Mouse (Mus musculus) heart, embryonic 13.5 days (tissue): ENCODE results near the gene Sec61a1. TPM values are rescaled to one million over a fixed set of nuclear protein-coding genes. Genes with fewer than 3 reads are reported as not detected.

Experiments
- ATAC-seq: fragments of 200-750 bp; cut with Nextera tagmentation; 2 replicates; pipeline ENCODE4 v1.8.0; 2017; ENCODE audit warnings: moderate TSS enrichment; ENCODE audit not compliant: insufficient number of reproducible peaks, low FRiP score, low TSS enrichment; ENCODE audit errors: extremely low read depth
- H3K27ac ChIP-seq: fragments of 300-500 bp; sonication (generic); replicated peaks from 2 replicates; pipeline ENCODE4 v1.5.1; 2015; ENCODE audit warnings: moderate library complexity, mild to moderate bottlenecking, inconsistent platforms
- H3K27me3 ChIP-seq: fragments of 300-500 bp; sonication (generic); replicated peaks from 2 replicates; pipeline ENCODE4 v1.6.1; 2015; ENCODE audit warnings: mild to moderate bottlenecking, inconsistent platforms
- H3K36me3 ChIP-seq: fragments of 300-500 bp; sonication (generic); 2 replicates; pipeline ENCODE4 v1.6.1; 2015; ENCODE audit warnings: mild to moderate bottlenecking, inconsistent platforms
- H3K4me1 ChIP-seq: fragments of 300-500 bp; sonication (generic); 2 replicates; pipeline ENCODE4 v1.6.1; 2015; ENCODE audit warnings: inconsistent platforms
- H3K4me2 ChIP-seq: fragments of 300-500 bp; sonication (generic); 2 replicates; pipeline ENCODE4 v1.6.1; 2015; ENCODE audit warnings: inconsistent platforms, mild to moderate bottlenecking, moderate library complexity
- H3K4me3 ChIP-seq: fragments of 300-500 bp; sonication (generic); 2 replicates; pipeline ENCODE4 v1.5.1; 2015; ENCODE audit warnings: moderate library complexity, mild to moderate bottlenecking, inconsistent platforms
- H3K9ac ChIP-seq: fragments of 300-500 bp; sonication (generic); 2 replicates; pipeline ENCODE4 v1.6.1; 2015; ENCODE audit warnings: inconsistent platforms, mild to moderate bottlenecking, moderate library complexity
- H3K9me3 ChIP-seq: fragments of 300-500 bp; sonication (generic); 2 replicates; pipeline ENCODE4 v1.6.1; 2016; ENCODE audit warnings: inconsistent platforms
- WGBS: fragments of 180-500 bp; shearing (Covaris S2); methylation state at CpG from one replicate; pipeline ENCODE4 v1.1.7; 2015; ENCODE audit warnings: mixed read lengths; 5-methylcytosine and 5-hydroxymethylcytosine counted together
- polyA plus RNA-seq: library from polyadenylated mRNA; unstranded; fragments of >200 nt; fragmentation: Nextera tagmentation; extraction: Ambion mirVana; gene quantifications from 2 replicates; pipeline ENCODE4 v1.2.1, GENCODE M21; 2015

Sec61a1 gene
- 176 and 177 TPM in 2 replicates for polyA plus RNA-seq

- peak; percentile 93 for ATAC-seq
- Histone ChIP-seq H3K9ac (peak within 1 kb of the TSS; percentile 99), H3K4me1 (peaks cover 48% of the 10 kb centered on the region), H3K27me3 (no peaks in the 10 kb centered on the region), H3K36me3 (peaks cover 26% of the 10 kb centered on the region), H3K4me3 (peak within 1 kb of the TSS; percentile 96), H3K4me2 (peak within 1 kb of the TSS; percentile 97), H3K27ac (peak within 1 kb of the TSS; percentile 93), H3K9me3 (no peaks in the 10 kb centered on the region)
- WGBS = under 1% methylated on average over 74 of the region's 80 CpGs
Observed at GRCm38 (mm10) chr6:88518404-88519263, at the start of gene Sec61a1. Gene Sec61a1 (minus strand): TSS chr6:88518905.

GRCm38 (mm10) chr6:88566676-88567075 is 48.0 kb upstream of the Sec61a1 start:
- no peaks in the 10 kb centered on the region for H3K36me3 ChIP-seq
- H3K4me1 ChIP-seq = peaks cover 11% of the 10 kb centered on the region; the same call in 1 of the 2 replicates
- H3K4me2 ChIP-seq = peak overlapping the region; percentile 54
- H3K27me3 ChIP-seq = peaks cover 33% of the 10 kb centered on the region
- H3K9ac ChIP-seq = no peak overlapping the region
- ATAC-seq = no peak
- WGBS = 26% methylated on average over 7 of the region's 7 CpGs
- no peaks in the 10 kb centered on the region for H3K9me3 ChIP-seq
- no peak overlapping the region for H3K4me3 ChIP-seq
- no peak overlapping the region for H3K27ac ChIP-seq

- Histone ChIP-seq H3K4me1 (peaks cover 11% of the 10 kb centered on the region; the same call in 1 of the 2 replicates), H3K9ac (no peak overlapping the region), H3K4me2 (no peak overlapping the region), H3K27me3 (peaks cover 36% of the 10 kb centered on the region), H3K4me3 (no peak overlapping the region), H3K9me3 (no peaks in the 10 kb centered on the region), H3K36me3 (no peaks in the 10 kb centered on the region), H3K27ac (no peak overlapping the region)
- WGBS = 24% methylated on average over 6 of the region's 6 CpGs
- ATAC-seq = no peak
Observed at GRCm38 (mm10) chr6:88565033-88565432, 46.3 kb upstream of the Sec61a1 start.

- WGBS = 80% methylated on average over 4 of the region's 4 CpGs
- Histone ChIP-seq H3K4me3 (no peak overlapping the region), H3K27me3 (peaks cover 18% of the 10 kb centered on the region), H3K4me2 (no peak overlapping the region), H3K4me1 (no peaks in the 10 kb centered on the region), H3K27ac (no peak overlapping the region), H3K9me3 (no peaks in the 10 kb centered on the region), H3K9ac (no peak overlapping the region), H3K36me3 (no peaks in the 10 kb centered on the region)
- ATAC-seq = no peak
Observed at GRCm38 (mm10) chr6:88560156-88560555, 41.5 kb upstream of the Sec61a1 start.

GRCm38 (mm10) chr6:88559688-88560087 is 41.0 kb upstream of the Sec61a1 start:
- H3K27me3 ChIP-seq = peaks cover 15% of the 10 kb centered on the region
- no peak overlapping the region for H3K27ac ChIP-seq
- ATAC-seq = no peak
- H3K4me3 ChIP-seq = no peak overlapping the region
- H3K9ac ChIP-seq = no peak overlapping the region
- no peaks in the 10 kb centered on the region for H3K9me3 ChIP-seq
- 43% methylated on average over 5 of the region's 5 CpGs for WGBS
- H3K4me1 ChIP-seq = no peaks in the 10 kb centered on the region
- H3K36me3 ChIP-seq = no peaks in the 10 kb centered on the region
- no peak overlapping the region for H3K4me2 ChIP-seq

- no peak overlapping the region for H3K4me3 ChIP-seq
- H3K4me2 ChIP-seq = no peak overlapping the region
- H3K9ac ChIP-seq = no peak overlapping the region
- H3K9me3 ChIP-seq = no peaks in the 10 kb centered on the region
- WGBS = 52% methylated on average over 1 of the region's 1 CpGs
- H3K4me1 ChIP-seq = no peaks in the 10 kb centered on the region
- H3K36me3 ChIP-seq = no peaks in the 10 kb centered on the region
- H3K27me3 ChIP-seq = peaks cover 5% of the 10 kb centered on the region; the same call in 1 of the 2 replicates
- H3K27ac ChIP-seq = no peak overlapping the region
- no peak for ATAC-seq
Observed at GRCm38 (mm10) chr6:88558076-88558475, 39.4 kb upstream of the Sec61a1 start.

GRCm38 (mm10) chr6:88557548-88557947 is 38.8 kb upstream of the Sec61a1 start:
- Histone ChIP-seq H3K4me2 (no peak overlapping the region), H3K9ac (no peak overlapping the region), H3K9me3 (no peaks in the 10 kb centered on the region), H3K36me3 (no peaks in the 10 kb centered on the region), H3K27ac (no peak overlapping the region), H3K4me3 (no peak overlapping the region), H3K4me1 (no peaks in the 10 kb centered on the region), H3K27me3 (peaks cover 6% of the 10 kb centered on the region; the same call in 1 of the 2 replicates)
- 15% methylated on average over 4 of the region's 4 CpGs for WGBS
- no peak for ATAC-seq

- H3K36me3 ChIP-seq = no peaks in the 10 kb centered on the region
Observed at GRCm38 (mm10) chr6:88549916-88550315, 31.2 kb upstream of the Sec61a1 start.

GRCm38 (mm10) chr6:88549137-88549814 is 30.6 kb upstream of the Sec61a1 start:
- Histone ChIP-seq H3K27me3 (peaks cover 45% of the 10 kb centered on the region), H3K9ac (no peak overlapping the region), H3K4me3 (no peak overlapping the region), H3K4me2 (no peak overlapping the region), H3K9me3 (no peaks in the 10 kb centered on the region), H3K4me1 (0 out of 2 replicates have a peak, but pooled peaks cover 9% of the 10 kb centered on the region), H3K27ac (no peak overlapping the region), H3K36me3 (no peaks in the 10 kb centered on the region)
- ATAC-seq = no peak
- WGBS = 28% methylated on average over 4 of the region's 4 CpGs

More at GRCm38 (mm10) chr6:88549916-88550315, 31.2 kb upstream of the Sec61a1 start:
- H3K4me3 ChIP-seq = no peak overlapping the region
- peaks cover 42% of the 10 kb centered on the region for H3K27me3 ChIP-seq
- 78% methylated on average over 2 of the region's 2 CpGs for WGBS
- H3K9ac ChIP-seq = no peak overlapping the region
- no peak overlapping the region for H3K27ac ChIP-seq
- no peak overlapping the region for H3K4me2 ChIP-seq
- H3K4me1 ChIP-seq = 0 out of 2 replicates have a peak, but pooled peaks cover 6% of the 10 kb centered on the region
- ATAC-seq = no peak
- no peaks in the 10 kb centered on the region for H3K9me3 ChIP-seq

GRCm38 (mm10) chr6:88548405-88549049 is 29.8 kb upstream of the Sec61a1 start:
- 0 out of 2 replicates have a peak, but pooled peaks cover 9% of the 10 kb centered on the region for H3K4me1 ChIP-seq
- WGBS = 72% methylated on average over 10 of the region's 10 CpGs
- no peak overlapping the region for H3K4me2 ChIP-seq
- no peaks in the 10 kb centered on the region for H3K9me3 ChIP-seq
- no peak overlapping the region for H3K4me3 ChIP-seq
- H3K9ac ChIP-seq = no peak overlapping the region
- ATAC-seq = no peak
- no peak overlapping the region for H3K27ac ChIP-seq
- no peaks in the 10 kb centered on the region for H3K36me3 ChIP-seq
- peaks cover 47% of the 10 kb centered on the region for H3K27me3 ChIP-seq

- H3K4me2 ChIP-seq = peak overlapping the region; percentile 18
- H3K4me3 ChIP-seq = no peak overlapping the region
- ATAC-seq = no peak
- H3K9me3 ChIP-seq = no peaks in the 10 kb centered on the region
- no peak overlapping the region for H3K9ac ChIP-seq
- H3K4me1 ChIP-seq = 0 out of 2 replicates have a peak, but pooled peaks cover 9% of the 10 kb centered on the region
- H3K36me3 ChIP-seq = no peaks in the 10 kb centered on the region
- 19% methylated on average over 10 of the region's 10 CpGs for WGBS
- H3K27ac ChIP-seq = no peak overlapping the region
- H3K27me3 ChIP-seq = peaks cover 53% of the 10 kb centered on the region
Observed at GRCm38 (mm10) chr6:88545397-88545790, 26.7 kb upstream of the Sec61a1 start.
